Mouse (Mus musculus) 3T3-L1 (cell line): ENCODE results near the gene Tpo.

Source experiments
- DNase-seq: peaks from one replicate; pipeline ENCODE4 v3.0.0-alpha.2; 2015; ENCODE audit warnings: low read depth, low spot score

Tpo gene

GRCm38 (mm10) chr12:30076316-30076715 lies 56.1 kb downstream of the Tpo start:
- no peak for DNase-seq

GRCm38 (mm10) chr12:30069321-30069720 lies 63.1 kb downstream of the Tpo start:
- DNase-seq, result no peak

- DNase-seq, result no peak
These were observed 64.6 kb downstream of the Tpo start for GRCm38 (mm10) chr12:30067806-30068205.

GRCm38 (mm10) chr12:30062118-30062505 lies 70.3 kb downstream of the Tpo start:
- no peak for DNase-seq

GRCm38 (mm10) chr12:30061503-30062117 lies 70.8 kb downstream of the Tpo start:
- DNase-seq, result no peak

GRCm38 (mm10) chr12:30058044-30058443 lies 74.4 kb downstream of the Tpo start:
- DNase-seq, result no peak

GRCm38 (mm10) chr12:30054761-30055540 lies 77.5 kb downstream of the Tpo start:
- DNase-seq, result no peak

- peak; percentile 45 for DNase-seq
These were observed 82.2 kb downstream of the Tpo start for GRCm38 (mm10) chr12:30050235-30050634.

- no peak for DNase-seq
These were observed 82.6 kb downstream of the Tpo start for GRCm38 (mm10) chr12:30049818-30050217.

GRCm38 (mm10) chr12:30048848-30049247 lies 83.6 kb downstream of the Tpo start:
- no peak for DNase-seq

- peak; percentile 78 for DNase-seq
These were observed 92.3 kb downstream of the Tpo start for GRCm38 (mm10) chr12:30040150-30040549.

GRCm38 (mm10) chr12:30039565-30039964 lies 92.9 kb downstream of the Tpo start:
- DNase-seq, result peak; percentile 77

GRCm38 (mm10) chr12:30036569-30037055 lies 95.8 kb downstream of the Tpo start:
- peak; percentile 77 for DNase-seq

GRCm38 (mm10) chr12:30035841-30036568 lies 96.4 kb downstream of the Tpo start:
- DNase-seq, result peak; percentile 84

- peak; percentile 52 for DNase-seq
These were observed 97.0 kb downstream of the Tpo start for GRCm38 (mm10) chr12:30035406-30035805.

GRCm38 (mm10) chr12:30034681-30035080 lies 97.7 kb downstream of the Tpo start:
- no peak for DNase-seq

GRCm38 (mm10) chr12:30030571-30030970 lies 101.9 kb downstream of the Tpo start:
- no peak for DNase-seq

- DNase-seq, result no peak
These were observed 103.3 kb downstream of the Tpo start for GRCm38 (mm10) chr12:30029111-30029510.

- DNase-seq, result peak; percentile 49
These were observed 104.6 kb downstream of the Tpo start for GRCm38 (mm10) chr12:30027721-30028340.

GRCm38 (mm10) chr12:30024264-30024825 lies 108.1 kb downstream of the Tpo start:
- peak; percentile 92 for DNase-seq

- peak; percentile 79 for DNase-seq
These were observed 108.9 kb downstream of the Tpo start for GRCm38 (mm10) chr12:30023491-30023890.
